Mouse (Mus musculus) C2C12 (cell line): Measurements from ENCODE around the gene Sh3kbp1.

Experiments
- CEBPB ChIP-seq: IDR thresholded peaks from one replicate; pipeline ENCODE4 v1.6.1; 2011; ENCODE audit warnings: low read depth, mild to moderate bottlenecking, control low read depth, moderate library complexity
- CTCF ChIP-seq: IDR thresholded peaks from one replicate; pipeline ENCODE4 v1.5.1; 2011; ENCODE audit not compliant: control insufficient read depth, insufficient read depth, insufficient read length

GRCm38 (mm10) chrX:159942569-159942968, 315.5 kb downstream of the Sh3kbp1 start:
- TF ChIP-seq CTCF (no peak), CEBPB (no peak)
